Mouse (Mus musculus): Measurements from ENCODE around the gene Cplx1. TPM values are rescaled to one million over a fixed set of nuclear protein-coding genes. Genes with fewer than 3 reads are reported as not detected.

The Cplx1 gene
- polyA plus RNA-seq, 1 experiment from 2014 or later, result not detected

- Histone ChIP-seq H3K9me3 (ENCODE audit: low read length) (no peaks in the 10 kb centered on the region), H3K27me3 (ENCODE audit: insufficient read depth, low read length) (peaks cover 25% of the 10 kb centered on the region), H3K9ac (replicated peaks) (no peak overlapping the region), H3K36me3 (replicated peaks; ENCODE audit: insufficient read depth, low read length) (no peaks in the 10 kb centered on the region), H3K4me1 (ENCODE audit: insufficient read depth) (peaks cover 4% of the 10 kb centered on the region), H3K4me3 (ENCODE audit: low read depth, low read length) (no peak overlapping the region), H3K4me2 (ENCODE audit: low read depth, low read length) (no peak overlapping the region), H3K27ac (ENCODE audit: low read depth) (no peak overlapping the region)
- no peak for ATAC-seq
- no peak for TF ChIP-seq EP300 (IDR thresholded peaks at IDR 0.05; ENCODE audit: low read depth)
- TF ChIP-seq CTCF (IDR thresholded peaks at IDR 0.05; ENCODE audit: low read depth), result no peak
- DNase-seq, result no peak
- WGBS (ENCODE audit: insufficient replicate concordance), result 80% methylated on average over 5 of the region's 5 CpGs
Measured at GRCm38 (mm10) chr5:108547636-108548035, 2.2 kb downstream of the Cplx1 start.

DNA sequence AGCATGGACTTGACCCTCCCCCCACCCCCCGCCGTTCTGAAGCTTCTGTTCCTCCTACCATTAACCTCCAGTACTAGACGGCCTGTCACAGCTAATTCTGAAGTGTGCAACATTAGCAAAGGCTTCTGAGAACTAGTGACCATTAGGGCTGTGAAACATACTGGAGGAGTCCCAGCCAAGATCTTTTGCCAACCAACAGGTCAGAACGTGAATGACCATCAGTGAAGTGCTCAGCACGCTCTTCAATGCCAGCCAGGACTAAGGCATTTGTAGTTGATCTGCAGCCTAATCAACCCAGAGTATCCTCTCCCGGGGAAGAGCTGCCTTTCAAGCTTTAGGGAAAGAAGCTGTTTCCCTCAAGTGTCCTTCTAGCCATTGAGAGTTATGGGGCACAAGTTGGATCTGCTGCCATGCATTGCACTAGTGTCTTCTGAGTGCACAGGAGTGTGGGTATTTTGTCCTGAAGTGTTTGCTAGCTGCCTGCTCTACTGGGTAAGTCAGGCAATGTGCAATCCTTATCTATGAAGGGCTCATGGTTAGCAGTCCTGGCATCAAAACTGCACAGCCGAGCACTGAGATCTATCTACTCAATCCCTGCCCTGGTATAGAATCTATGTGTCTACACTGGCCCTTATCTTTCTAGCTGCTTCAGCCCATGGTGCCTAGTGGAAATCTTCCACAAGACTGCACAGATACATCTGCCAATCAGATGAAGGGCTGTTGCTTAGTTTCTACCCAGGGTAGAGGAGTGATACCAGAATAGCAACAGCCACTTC, 6.1 kb downstream of the Cplx1 start:
- no peak overlapping the region for H3K4me2 ChIP-seq (ENCODE audit: low read depth, low read length)

GRCm38 (mm10) chr5:108534188-108534587, 15.6 kb downstream of the Cplx1 start:
- H3K9me3 ChIP-seq (ENCODE audit: low read length), result peaks cover 8% of the 10 kb centered on the region
- H3K27me3 ChIP-seq (ENCODE audit: insufficient read depth, low read length), result no peaks in the 10 kb centered on the region
- no peaks in the 10 kb centered on the region for H3K36me3 ChIP-seq (replicated peaks; ENCODE audit: insufficient read depth, low read length)
- H3K4me2 ChIP-seq (ENCODE audit: low read depth, low read length), result no peak overlapping the region
- H3K9ac ChIP-seq (replicated peaks), result no peak overlapping the region
- ATAC-seq (no peak), DNase-seq (no peak)
- WGBS (ENCODE audit: insufficient replicate concordance), result 79% methylated on average over 2 of the region's 2 CpGs
- no peak overlapping the region for H3K4me3 ChIP-seq (ENCODE audit: low read depth, low read length)
- H3K27ac ChIP-seq (ENCODE audit: low read depth), result no peak overlapping the region
- no peaks in the 10 kb centered on the region for H3K4me1 ChIP-seq (ENCODE audit: insufficient read depth)
- TF ChIP-seq CTCF (IDR thresholded peaks at IDR 0.05; ENCODE audit: low read depth) (no peak), EP300 (IDR thresholded peaks at IDR 0.05; ENCODE audit: low read depth) (no peak)

More for the DNA sequence above, 6.1 kb downstream of the Cplx1 start:
- ATAC-seq (no peak), DNase-seq (no peak)
- Histone ChIP-seq H3K9ac (replicated peaks) (no peak overlapping the region), H3K27me3 (ENCODE audit: insufficient read depth, low read length) (peaks cover 4% of the 10 kb centered on the region; the same call in 1 of the 2 replicates), H3K27ac (ENCODE audit: low read depth) (no peak overlapping the region), H3K36me3 (replicated peaks; ENCODE audit: insufficient read depth, low read length) (no peaks in the 10 kb centered on the region), H3K9me3 (ENCODE audit: low read length) (no peaks in the 10 kb centered on the region), H3K4me1 (ENCODE audit: insufficient read depth) (no peaks in the 10 kb centered on the region), H3K4me3 (ENCODE audit: low read depth, low read length) (no peak overlapping the region)
- no peak for TF ChIP-seq CTCF (IDR thresholded peaks at IDR 0.05; ENCODE audit: low read depth)
- no peak for TF ChIP-seq EP300 (IDR thresholded peaks at IDR 0.05; ENCODE audit: low read depth)
- 59% methylated on average over 7 of the region's 7 CpGs for WGBS (ENCODE audit: insufficient replicate concordance)

DNA sequence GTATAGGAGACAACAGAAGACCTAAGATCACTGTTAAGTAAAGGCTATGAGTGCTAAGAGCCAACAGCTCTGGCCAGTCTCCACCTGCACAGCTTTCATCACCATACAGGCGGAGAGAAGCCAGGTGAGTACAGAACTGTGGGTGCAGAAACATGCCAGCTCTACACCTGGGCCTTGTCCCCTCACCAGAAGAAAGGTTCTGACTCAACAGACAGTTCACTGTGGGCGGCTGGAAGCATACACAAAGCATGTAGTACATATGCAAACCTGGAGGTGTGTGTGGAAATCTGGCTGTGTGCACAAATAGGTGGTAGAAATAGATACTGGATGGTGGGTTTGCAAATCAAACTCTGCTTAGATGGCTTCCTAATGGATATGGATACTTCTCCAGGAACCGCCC, 27.2 kb downstream of the Cplx1 start:
- ATAC-seq, result no peak
- Histone ChIP-seq H3K27ac (ENCODE audit: low read depth) (no peak overlapping the region), H3K4me1 (ENCODE audit: insufficient read depth) (no peaks in the 10 kb centered on the region), H3K4me2 (ENCODE audit: low read depth, low read length) (no peak overlapping the region), H3K9ac (replicated peaks) (no peak overlapping the region), H3K4me3 (ENCODE audit: low read depth, low read length) (no peak overlapping the region), H3K27me3 (ENCODE audit: insufficient read depth, low read length) (no peaks in the 10 kb centered on the region), H3K36me3 (replicated peaks; ENCODE audit: insufficient read depth, low read length) (no peaks in the 10 kb centered on the region), H3K9me3 (ENCODE audit: low read length) (no peaks in the 10 kb centered on the region)
- TF ChIP-seq EP300 (IDR thresholded peaks at IDR 0.05; ENCODE audit: low read depth), result no peak
- TF ChIP-seq CTCF (IDR thresholded peaks at IDR 0.05; ENCODE audit: low read depth), result no peak
- WGBS (ENCODE audit: insufficient replicate concordance), result 78% methylated on average over 3 of the region's 3 CpGs
- DNase-seq, result no peak

- H3K9ac ChIP-seq (replicated peaks), result no peak overlapping the region
- H3K4me2 ChIP-seq (ENCODE audit: low read depth, low read length), result no peak overlapping the region
- no peaks in the 10 kb centered on the region for H3K36me3 ChIP-seq (replicated peaks; ENCODE audit: insufficient read depth, low read length)
- no peaks in the 10 kb centered on the region for H3K27me3 ChIP-seq (ENCODE audit: insufficient read depth, low read length)
- no peak for TF ChIP-seq EP300 (IDR thresholded peaks at IDR 0.05; ENCODE audit: low read depth)
- TF ChIP-seq CTCF (IDR thresholded peaks at IDR 0.05; ENCODE audit: low read depth), result no peak
- 69% methylated on average over 3 of the region's 3 CpGs for WGBS (ENCODE audit: insufficient replicate concordance)
- H3K9me3 ChIP-seq (ENCODE audit: low read length), result no peaks in the 10 kb centered on the region
- no peak overlapping the region for H3K27ac ChIP-seq (ENCODE audit: low read depth)
- H3K4me1 ChIP-seq (ENCODE audit: insufficient read depth), result no peaks in the 10 kb centered on the region
- no peak for DNase-seq
- H3K4me3 ChIP-seq (ENCODE audit: low read depth, low read length), result no peak overlapping the region
- ATAC-seq, result no peak
Measured at GRCm38 (mm10) chr5:108521896-108522295, 27.9 kb downstream of the Cplx1 start.

DNA sequence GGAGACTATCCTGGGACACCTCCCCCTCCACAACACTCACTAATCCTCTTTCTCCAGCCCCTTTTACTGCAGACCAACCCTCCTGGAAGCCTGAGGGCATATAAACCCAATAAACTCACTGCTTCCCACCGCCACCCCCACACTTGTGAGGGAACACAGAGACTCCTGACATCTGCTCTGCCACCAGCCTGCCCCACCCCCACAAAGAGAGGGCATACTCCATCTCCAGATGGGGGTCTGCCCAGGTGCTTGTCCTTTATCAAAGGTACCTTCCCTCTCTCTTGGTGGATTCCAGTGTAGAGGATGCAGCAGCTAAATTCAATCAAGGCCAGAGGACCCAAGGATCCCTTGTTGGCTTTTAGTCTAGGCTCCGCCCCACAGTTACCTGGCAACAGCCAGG, 28.8 kb downstream of the Cplx1 start:
- no peak overlapping the region for H3K4me2 ChIP-seq (ENCODE audit: low read depth, low read length)
- H3K27me3 ChIP-seq (ENCODE audit: insufficient read depth, low read length), result no peaks in the 10 kb centered on the region
- no peak for TF ChIP-seq CTCF (IDR thresholded peaks at IDR 0.05; ENCODE audit: low read depth)
- TF ChIP-seq EP300 (IDR thresholded peaks at IDR 0.05; ENCODE audit: low read depth), result no peak
- ATAC-seq (no peak), DNase-seq (no peak)
- 68% methylated on average over 2 of the region's 2 CpGs for WGBS (ENCODE audit: insufficient replicate concordance)
- no peak overlapping the region for H3K9ac ChIP-seq (replicated peaks)
- no peaks in the 10 kb centered on the region for H3K36me3 ChIP-seq (replicated peaks; ENCODE audit: insufficient read depth, low read length)
- H3K4me1 ChIP-seq (ENCODE audit: insufficient read depth), result no peaks in the 10 kb centered on the region
- no peaks in the 10 kb centered on the region for H3K9me3 ChIP-seq (ENCODE audit: low read length)
- H3K27ac ChIP-seq (ENCODE audit: low read depth), result no peak overlapping the region
- H3K4me3 ChIP-seq (ENCODE audit: low read depth, low read length), result no peak overlapping the region
